Mouse (Mus musculus) kidney, postnatal 0 days (tissue): ENCODE results near the gene Cfap58. TPM values are rescaled to one million over a fixed set of nuclear protein-coding genes. Genes with fewer than 3 reads are reported as not detected.

Experiments used
- ATAC-seq: fragments of 200-750 bp; cut with Nextera tagmentation; replicated peaks from 2 replicates; pipeline ENCODE4 v1.8.0; 2017; ENCODE audit warnings: low read depth, moderate number of reproducible peaks, moderate TSS enrichment, moderate library complexity; ENCODE audit not compliant: low FRiP score
- DNase-seq: peaks from one replicate; pipeline ENCODE4 v3.0.0-alpha.2; 2016; ENCODE audit warnings: low spot score
- H3K27ac ChIP-seq: fragments of 300-500 bp; sonication (generic); 2 replicates; pipeline ENCODE4 v1.5.1; 2014; ENCODE audit warnings: mild to moderate bottlenecking
- H3K27me3 ChIP-seq: fragments of 300-500 bp; sonication (generic); 2 replicates; pipeline ENCODE4 v1.6.1; 2014; ENCODE audit warnings: low read length, mixed read lengths; ENCODE audit not compliant: insufficient read depth
- H3K36me3 ChIP-seq: fragments of 300-500 bp; sonication (generic); 2 replicates; pipeline ENCODE4 v1.6.1; 2014; ENCODE audit warnings: low read length, mixed read lengths; ENCODE audit not compliant: insufficient read depth
- H3K4me1 ChIP-seq: fragments of 300-500 bp; sonication (generic); replicated peaks from 2 replicates; pipeline ENCODE4 v1.6.1; 2014; ENCODE audit warnings: antibody characterized with exemption, low read length, mixed read lengths; ENCODE audit not compliant: insufficient read depth
- H3K4me2 ChIP-seq: fragments of 300-500 bp; sonication (generic); 2 replicates; pipeline ENCODE4 v1.6.1; 2014; ENCODE audit warnings: mild to moderate bottlenecking, low read length, moderate library complexity, mixed read lengths
- H3K4me3 ChIP-seq: fragments of 300-500 bp; sonication (generic); replicated peaks from 2 replicates; pipeline ENCODE4 v1.5.1; 2014; ENCODE audit warnings: low read depth, low read length
- H3K9ac ChIP-seq: fragments of 300-500 bp; sonication (generic); 2 replicates; pipeline ENCODE4 v1.6.1; 2014; ENCODE audit warnings: low read depth, low read length
- H3K9me3 ChIP-seq: fragments of 300-500 bp; sonication (generic); replicated peaks from 2 replicates; pipeline ENCODE4 v1.6.1; 2016; ENCODE audit warnings: low read length, inconsistent platforms, mixed read lengths
- CTCF ChIP-seq: IDR thresholded peaks from 2 replicates; pipeline ENCODE4 v1.5.1; 2016; ENCODE audit warnings: antibody characterized with exemption, low read depth, mild to moderate bottlenecking, moderate library complexity
- WGBS: fragments of 180-500 bp; shearing (Covaris S2); extraction: QIAGEN DNeasy Blood & Tissue Kit; methylation state at CpG from one replicate; pipeline ENCODE4 v1.1.7; 2014; 5-methylcytosine and 5-hydroxymethylcytosine counted together
- polyA plus RNA-seq: library from polyadenylated mRNA; unstranded; fragments of >200 nt; fragmentation: Nextera tagmentation; extraction: Ambion mirVana; gene quantifications from 2 replicates; pipeline ENCODE4 v1.2.1, GENCODE M21; 2015

Gene Cfap58
- polyA plus RNA-seq = 0.09 TPM in 1 of 2 replicates, not detected in the other

- DNase-seq = peak; percentile 67
- Histone ChIP-seq H3K9me3 (no peaks in the 10 kb centered on the region), H3K9ac (no peak within 1 kb of the TSS), H3K27me3 (no peaks in the 10 kb centered on the region), H3K4me3 (peak within 1 kb of the TSS; percentile 34), H3K27ac (no peak within 1 kb of the TSS), H3K4me1 (peaks cover 6% of the 10 kb centered on the region; the same call in 1 of the 2 replicates), H3K4me2 (peak within 1 kb of the TSS; percentile 71), H3K36me3 (no peaks in the 10 kb centered on the region)
- peak; percentile 73 for ATAC-seq
- TF ChIP-seq CTCF = peak; percentile 51; the same call in 1 of the 2 replicates
- 4% methylated on average over 41 of the region's 41 CpGs for WGBS
These were observed at the start of gene Cfap58 for GRCm38 (mm10) chr19:47937443-47938406. Cfap58 (plus strand) TSS chr19:47937675.

GRCm38 (mm10) chr19:47888037-47888436 lies 49.4 kb upstream of the Cfap58 start:
- TF ChIP-seq CTCF = no peak
- H3K27ac ChIP-seq = no peak overlapping the region
- H3K4me1 ChIP-seq = peaks cover 29% of the 10 kb centered on the region
- no peaks in the 10 kb centered on the region for H3K27me3 ChIP-seq
- WGBS = 93% methylated on average over 8 of the region's 8 CpGs
- H3K4me2 ChIP-seq = no peak overlapping the region
- H3K4me3 ChIP-seq = no peak overlapping the region
- no peaks in the 10 kb centered on the region for H3K36me3 ChIP-seq
- H3K9ac ChIP-seq = no peak overlapping the region
- H3K9me3 ChIP-seq = no peaks in the 10 kb centered on the region
- no peak for ATAC-seq
- no peak for DNase-seq

GRCm38 (mm10) chr19:47890489-47891130 lies 46.9 kb upstream of the Cfap58 start:
- TF ChIP-seq CTCF = no peak
- H3K4me3 ChIP-seq = 0 out of 2 replicates have a peak overlapping the region, but pooled peaks have one; percentile 1
- H3K4me1 ChIP-seq = peaks cover 24% of the 10 kb centered on the region
- DNase-seq (peak; percentile 89), ATAC-seq (peak; percentile 65)
- no peaks in the 10 kb centered on the region for H3K27me3 ChIP-seq
- H3K4me2 ChIP-seq = peak overlapping the region; percentile 38
- no peak overlapping the region for H3K9ac ChIP-seq
- peak overlapping the region; percentile 84 for H3K27ac ChIP-seq
- 22% methylated on average over 10 of the region's 10 CpGs for WGBS
- H3K36me3 ChIP-seq = peaks cover 10% of the 10 kb centered on the region; the same call in 1 of the 2 replicates
- H3K9me3 ChIP-seq = no peaks in the 10 kb centered on the region

- TF ChIP-seq CTCF = no peak
- Histone ChIP-seq H3K4me1 (peaks cover 15% of the 10 kb centered on the region), H3K4me3 (no peak overlapping the region), H3K4me2 (peak overlapping the region; percentile 38), H3K27ac (peak overlapping the region; percentile 84), H3K9ac (no peak overlapping the region), H3K27me3 (no peaks in the 10 kb centered on the region), H3K36me3 (peaks cover 16% of the 10 kb centered on the region; the same call in 1 of the 2 replicates), H3K9me3 (no peaks in the 10 kb centered on the region)
- DNase-seq (peak; percentile 76), ATAC-seq (0 out of 2 replicates have a peak, but pooled peaks have one; percentile 24)
- WGBS = 51% methylated on average over 11 of the region's 11 CpGs
These were observed 45.7 kb upstream of the Cfap58 start for GRCm38 (mm10) chr19:47891562-47892312.

- 94% methylated on average over 6 of the region's 6 CpGs for WGBS
- ATAC-seq = no peak
- Histone ChIP-seq H3K27ac (no peak overlapping the region), H3K4me2 (no peak overlapping the region), H3K36me3 (peaks cover 20% of the 10 kb centered on the region), H3K4me3 (no peak overlapping the region), H3K4me1 (peaks cover 15% of the 10 kb centered on the region), H3K9me3 (no peaks in the 10 kb centered on the region), H3K9ac (no peak overlapping the region), H3K27me3 (no peaks in the 10 kb centered on the region)
- no peak for DNase-seq
- TF ChIP-seq CTCF = no peak
These were observed 44.4 kb upstream of the Cfap58 start for GRCm38 (mm10) chr19:47893092-47893491.
